Mouse (Mus musculus): ENCODE data around the gene Adrb1. TPM values are rescaled to one million over a fixed set of nuclear protein-coding genes. Genes with fewer than 3 reads are reported as not detected.

Adrb1 gene
- polyA plus RNA-seq, 1 experiment from 2014 or later, result 0.34 TPM

DNA sequence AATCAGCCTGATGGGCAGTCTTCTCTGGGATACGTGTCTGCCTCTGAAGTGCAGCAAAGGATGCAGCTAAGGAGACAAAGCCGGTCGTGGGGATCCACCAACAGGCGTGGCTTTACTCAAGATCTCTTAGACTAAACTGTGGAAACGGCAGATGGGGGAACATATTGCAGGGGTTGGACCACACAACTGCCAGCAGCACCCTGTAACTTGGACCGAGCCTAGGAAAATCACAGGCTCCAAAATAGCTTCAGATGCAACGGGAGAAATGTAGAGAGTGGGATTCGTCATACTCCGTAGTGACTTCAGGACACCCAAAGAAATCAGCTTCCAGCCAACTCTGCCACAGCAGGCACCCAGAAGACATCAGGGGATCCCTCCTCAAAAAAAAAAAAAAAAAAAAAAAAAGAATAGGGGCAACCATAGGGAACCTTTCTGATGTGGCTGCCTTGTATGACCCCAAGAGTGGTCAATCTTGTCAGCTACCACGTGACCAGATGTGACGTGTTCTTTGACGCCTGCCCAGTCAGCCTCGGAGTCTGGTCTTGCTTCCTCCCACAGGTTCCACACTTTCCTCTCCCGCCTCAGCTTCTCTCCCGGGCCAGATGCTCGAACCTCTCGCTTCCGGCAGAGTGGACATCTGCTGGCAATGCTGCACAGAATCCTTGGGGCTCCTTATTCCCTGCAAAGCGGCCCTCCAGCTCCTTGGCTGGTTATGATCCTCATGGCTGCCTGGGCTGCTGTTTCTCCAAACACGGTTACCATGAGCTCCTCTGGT, 24.4 kb upstream of the Adrb1 start:
- 85% methylated on average over 20 of the region's 20 CpGs for WGBS
- Histone ChIP-seq H3K36me3 (ENCODE audit: control insufficient read depth, insufficient read depth, low read length) (no peaks in the 10 kb centered on the region), H3K9ac (ENCODE audit: low read depth, low read length) (no peak overlapping the region), H3K27me3 (replicated peaks; ENCODE audit: control insufficient read depth, insufficient read depth, low read length) (no peaks in the 10 kb centered on the region), H3K27ac (ENCODE audit: low read depth, low read length) (no peak overlapping the region), H3K4me1 (replicated peaks; ENCODE audit: control insufficient read depth, insufficient read depth, low read length) (no peaks in the 10 kb centered on the region; the same call in 1 of the 2 replicates), H3K4me2 (no peak overlapping the region), H3K9me3 (ENCODE audit: control insufficient read depth, low read length) (no peaks in the 10 kb centered on the region), H3K4me3 (ENCODE audit: low read depth, low read length) (no peak overlapping the region)
- DNase-seq (ENCODE audit: low spot score) (no peak), ATAC-seq (replicated peaks; ENCODE audit: low FRiP score) (no peak)

DNA sequence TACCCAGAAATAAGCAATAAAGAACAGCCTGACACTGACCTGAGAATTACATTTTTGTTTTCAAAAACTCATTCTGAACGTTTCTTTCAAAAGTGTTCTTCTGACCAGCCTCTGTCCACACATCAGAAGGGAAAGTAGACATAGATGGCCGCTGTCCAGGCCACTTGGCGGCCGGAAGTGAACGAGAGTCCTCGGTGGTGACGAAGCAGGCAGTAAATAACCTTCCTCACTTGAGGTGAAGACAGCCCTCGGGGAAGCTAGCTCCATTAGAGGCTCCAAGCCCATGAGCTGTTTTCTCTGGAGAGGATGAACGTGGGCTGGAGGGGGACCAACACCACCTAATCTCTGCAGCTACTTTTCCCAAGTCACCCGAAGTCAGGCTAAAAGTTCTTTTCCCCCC, 21.2 kb upstream of the Adrb1 start:
- Histone ChIP-seq H3K9me3 (ENCODE audit: control insufficient read depth, low read length) (no peaks in the 10 kb centered on the region), H3K4me3 (ENCODE audit: low read depth, low read length) (no peak overlapping the region), H3K27me3 (replicated peaks; ENCODE audit: control insufficient read depth, insufficient read depth, low read length) (no peaks in the 10 kb centered on the region), H3K4me2 (no peak overlapping the region), H3K9ac (ENCODE audit: low read depth, low read length) (no peak overlapping the region), H3K36me3 (ENCODE audit: control insufficient read depth, insufficient read depth, low read length) (no peaks in the 10 kb centered on the region), H3K4me1 (replicated peaks; ENCODE audit: control insufficient read depth, insufficient read depth, low read length) (peaks cover 2% of the 10 kb centered on the region; the same call in 1 of the 2 replicates), H3K27ac (ENCODE audit: low read depth, low read length) (no peak overlapping the region)
- no peak for DNase-seq (ENCODE audit: low spot score)
- 80% methylated on average over 10 of the region's 10 CpGs for WGBS
- ATAC-seq (replicated peaks; ENCODE audit: low FRiP score), result no peak

DNA sequence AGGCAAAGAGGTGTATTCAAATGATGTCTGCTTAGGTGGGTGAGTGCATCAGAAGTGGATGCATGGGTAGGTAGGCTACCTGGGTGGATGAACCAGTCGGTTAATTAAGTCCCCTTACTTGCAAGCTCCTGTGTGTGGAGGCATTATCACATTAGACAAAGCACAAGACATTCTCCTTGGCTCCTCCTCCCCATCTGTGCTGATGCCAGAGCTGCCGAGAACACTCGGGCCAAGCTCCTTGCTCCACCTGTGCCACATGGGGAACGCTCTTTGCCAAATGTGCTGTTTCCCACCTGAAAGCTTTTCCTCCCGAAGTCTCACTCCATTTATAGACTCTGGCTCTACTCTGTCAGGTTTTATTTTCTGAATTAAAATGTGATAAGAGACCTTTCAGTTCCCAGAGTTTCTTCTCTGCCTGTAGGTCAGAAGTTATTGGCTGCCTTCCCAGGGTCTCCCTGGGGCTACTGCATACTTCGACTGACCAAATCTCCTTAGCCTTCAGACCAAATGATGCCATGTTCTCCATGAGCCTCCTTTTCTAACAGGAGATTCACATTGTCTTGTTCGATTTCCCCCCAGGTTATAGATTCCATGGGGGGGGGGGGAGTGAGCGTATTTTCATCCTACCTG, 20.5 kb upstream of the Adrb1 start:
- H3K9ac ChIP-seq (ENCODE audit: low read depth, low read length), result no peak overlapping the region
- 80% methylated on average over 8 of the region's 8 CpGs for WGBS

DNA sequence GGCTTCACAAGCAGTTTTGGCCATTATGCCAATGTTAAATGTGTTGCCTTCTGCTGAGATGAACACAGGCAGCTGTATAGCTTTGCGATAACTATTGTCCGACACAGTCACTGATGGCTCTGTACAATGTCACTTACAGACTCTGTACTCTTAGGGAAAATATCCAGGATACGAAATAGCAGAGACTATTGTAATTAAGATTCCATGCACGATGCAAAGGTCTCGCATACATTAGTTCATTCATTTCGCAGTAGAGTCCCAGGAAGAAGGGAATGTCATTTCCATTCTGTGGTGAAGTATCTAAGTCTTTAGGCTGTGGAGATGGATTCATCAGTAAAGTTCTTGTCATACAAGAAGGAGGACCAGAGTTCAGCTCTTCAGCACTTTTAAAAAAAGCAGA, 20.0 kb upstream of the Adrb1 start:
- DNase-seq (ENCODE audit: low spot score) (no peak), ATAC-seq (replicated peaks; ENCODE audit: low FRiP score) (no peak)
- H3K4me3 ChIP-seq (ENCODE audit: low read depth, low read length), result no peak overlapping the region
- no peaks in the 10 kb centered on the region for H3K9me3 ChIP-seq (ENCODE audit: control insufficient read depth, low read length)
- WGBS, result 90% methylated on average over 6 of the region's 6 CpGs
- no peak overlapping the region for H3K9ac ChIP-seq (ENCODE audit: low read depth, low read length)
- H3K27ac ChIP-seq (ENCODE audit: low read depth, low read length), result no peak overlapping the region
- H3K36me3 ChIP-seq (ENCODE audit: control insufficient read depth, insufficient read depth, low read length), result no peaks in the 10 kb centered on the region
- no peaks in the 10 kb centered on the region for H3K27me3 ChIP-seq (replicated peaks; ENCODE audit: control insufficient read depth, insufficient read depth, low read length)
- peaks cover 2% of the 10 kb centered on the region; the same call in 1 of the 2 replicates for H3K4me1 ChIP-seq (replicated peaks; ENCODE audit: control insufficient read depth, insufficient read depth, low read length)
- no peak overlapping the region for H3K4me2 ChIP-seq

More for the DNA sequence above, 20.5 kb upstream of the Adrb1 start:
- Histone ChIP-seq H3K36me3 (ENCODE audit: control insufficient read depth, insufficient read depth, low read length) (no peaks in the 10 kb centered on the region), H3K27me3 (replicated peaks; ENCODE audit: control insufficient read depth, insufficient read depth, low read length) (no peaks in the 10 kb centered on the region), H3K9me3 (ENCODE audit: control insufficient read depth, low read length) (no peaks in the 10 kb centered on the region), H3K4me1 (replicated peaks; ENCODE audit: control insufficient read depth, insufficient read depth, low read length) (peaks cover 2% of the 10 kb centered on the region; the same call in 1 of the 2 replicates), H3K27ac (ENCODE audit: low read depth, low read length) (no peak overlapping the region), H3K4me2 (no peak overlapping the region), H3K4me3 (ENCODE audit: low read depth, low read length) (no peak overlapping the region)
- no peak for DNase-seq (ENCODE audit: low spot score)
- no peak for ATAC-seq (replicated peaks; ENCODE audit: low FRiP score)

DNA sequence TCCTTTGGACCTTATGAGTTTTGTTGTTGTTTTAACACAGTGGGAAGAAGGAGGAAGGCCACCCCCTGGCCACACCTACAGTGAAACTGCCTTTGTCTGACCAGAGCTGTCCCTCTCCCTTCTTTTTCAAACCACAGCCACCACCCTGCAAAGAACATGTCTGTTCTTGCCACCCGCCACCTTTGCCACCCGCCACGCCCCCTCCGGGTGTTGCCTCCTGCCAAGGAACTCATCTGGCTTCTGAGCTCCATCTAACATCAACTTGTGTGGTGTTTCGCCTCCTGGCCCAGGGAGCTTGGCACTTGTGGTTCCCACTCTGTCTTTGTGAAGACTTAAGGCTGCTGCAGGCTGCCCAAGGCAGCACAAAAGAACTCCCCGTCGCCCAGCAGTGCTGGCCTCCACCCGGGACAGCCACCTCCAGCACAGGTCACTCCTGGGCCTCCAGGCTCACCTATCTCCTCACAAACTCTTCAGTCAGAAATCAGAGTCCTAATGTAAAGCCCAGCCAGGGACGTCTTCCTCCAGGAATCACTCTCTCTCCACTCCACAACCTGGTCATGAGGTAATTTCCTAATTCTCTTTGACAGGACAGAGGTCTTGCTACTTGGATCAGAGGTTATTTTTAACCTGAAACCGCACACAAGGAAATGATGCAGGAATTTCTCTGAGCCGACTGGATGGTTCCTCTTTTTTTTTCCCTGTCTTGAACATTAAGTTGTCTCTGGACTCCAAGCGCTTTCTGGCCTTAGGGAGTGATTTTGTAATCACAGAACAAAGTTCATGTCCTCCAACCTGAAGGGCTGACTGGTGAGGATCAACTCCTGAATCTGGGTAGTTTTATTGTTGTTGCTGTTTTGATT, 18.5 kb upstream of the Adrb1 start:
- H3K4me1 ChIP-seq (replicated peaks; ENCODE audit: control insufficient read depth, insufficient read depth, low read length), result peaks cover 2% of the 10 kb centered on the region; the same call in 1 of the 2 replicates
- no peaks in the 10 kb centered on the region for H3K36me3 ChIP-seq (ENCODE audit: control insufficient read depth, insufficient read depth, low read length)
- no peak for ATAC-seq (replicated peaks; ENCODE audit: low FRiP score)
- WGBS, result 53% methylated on average over 12 of the region's 12 CpGs
- H3K4me2 ChIP-seq, result no peak overlapping the region
- H3K27me3 ChIP-seq (replicated peaks; ENCODE audit: control insufficient read depth, insufficient read depth, low read length), result no peaks in the 10 kb centered on the region
- no peak for DNase-seq (ENCODE audit: low spot score)
- no peak overlapping the region for H3K27ac ChIP-seq (ENCODE audit: low read depth, low read length)
- no peak overlapping the region for H3K4me3 ChIP-seq (ENCODE audit: low read depth, low read length)
- no peaks in the 10 kb centered on the region for H3K9me3 ChIP-seq (ENCODE audit: control insufficient read depth, low read length)
- H3K9ac ChIP-seq (ENCODE audit: low read depth, low read length), result no peak overlapping the region

DNA sequence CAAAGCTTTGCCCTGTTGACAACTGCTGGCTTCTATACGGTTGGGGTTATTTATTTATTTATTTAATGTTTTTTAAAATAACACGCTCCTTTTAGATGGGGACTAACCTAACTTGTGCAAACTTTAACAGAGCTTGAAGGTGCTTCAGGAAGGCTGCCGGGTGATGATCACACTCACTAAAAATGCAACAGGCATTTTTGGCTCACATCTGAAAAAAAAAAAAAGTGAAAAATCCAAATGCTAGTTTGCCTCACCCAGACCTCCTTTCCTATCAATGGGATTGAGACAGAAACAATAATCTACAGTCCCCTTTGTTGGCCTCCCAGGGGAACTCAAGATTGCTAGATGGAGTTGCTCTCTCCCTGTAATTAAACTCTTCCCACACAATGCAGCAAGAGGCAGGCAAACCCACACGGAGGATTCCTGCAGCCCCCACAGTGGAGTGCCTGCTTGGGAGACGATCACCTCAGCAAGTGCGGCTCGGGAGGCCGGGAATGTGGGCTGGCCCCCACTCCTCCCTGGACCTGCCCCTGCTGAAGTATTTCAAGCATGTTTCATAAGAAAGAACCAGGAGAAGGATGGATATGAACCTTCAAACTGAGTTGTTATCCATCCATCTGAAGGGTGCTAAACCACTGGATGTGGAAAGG, 16.8 kb upstream of the Adrb1 start:
- Histone ChIP-seq H3K4me1 (replicated peaks; ENCODE audit: control insufficient read depth, insufficient read depth, low read length) (peaks cover 2% of the 10 kb centered on the region; the same call in 1 of the 2 replicates), H3K27ac (ENCODE audit: low read depth, low read length) (no peak overlapping the region), H3K36me3 (ENCODE audit: control insufficient read depth, insufficient read depth, low read length) (no peaks in the 10 kb centered on the region), H3K4me2 (no peak overlapping the region), H3K9me3 (ENCODE audit: control insufficient read depth, low read length) (no peaks in the 10 kb centered on the region), H3K4me3 (ENCODE audit: low read depth, low read length) (no peak overlapping the region), H3K27me3 (replicated peaks; ENCODE audit: control insufficient read depth, insufficient read depth, low read length) (no peaks in the 10 kb centered on the region; the same call in 1 of the 2 replicates), H3K9ac (ENCODE audit: low read depth, low read length) (no peak overlapping the region)
- DNase-seq (ENCODE audit: low spot score) (no peak), ATAC-seq (replicated peaks; ENCODE audit: low FRiP score) (no peak)
- 73% methylated on average over 8 of the region's 8 CpGs for WGBS

DNA sequence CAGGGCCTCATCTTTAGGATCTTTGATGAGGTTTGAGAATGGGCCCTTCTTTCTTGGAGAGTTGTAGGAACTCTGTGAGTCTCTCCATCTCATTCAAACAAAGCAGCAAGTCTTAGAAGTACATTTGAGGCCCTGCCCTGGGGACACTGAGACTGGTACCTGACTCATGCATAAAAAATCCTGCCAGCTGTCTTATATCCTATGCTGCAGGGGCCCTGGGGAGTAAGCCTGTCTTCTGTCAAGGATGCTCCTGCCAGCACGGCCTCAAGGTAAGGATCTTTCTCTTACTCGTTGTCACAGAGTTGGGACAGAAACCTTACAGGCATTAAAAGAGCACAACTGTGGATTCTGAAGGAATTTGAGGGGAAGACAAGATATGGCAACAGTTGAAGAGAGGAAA, 13.2 kb upstream of the Adrb1 start:
- no peaks in the 10 kb centered on the region; the same call in 1 of the 2 replicates for H3K27me3 ChIP-seq (replicated peaks; ENCODE audit: control insufficient read depth, insufficient read depth, low read length)
- DNase-seq (ENCODE audit: low spot score) (no peak), ATAC-seq (replicated peaks; ENCODE audit: low FRiP score) (no peak)
- no peak overlapping the region for H3K9ac ChIP-seq (ENCODE audit: low read depth, low read length)
- WGBS, result 58% methylated on average over 2 of the region's 2 CpGs
- H3K4me1 ChIP-seq (replicated peaks; ENCODE audit: control insufficient read depth, insufficient read depth, low read length), result no peaks in the 10 kb centered on the region; the same call in 1 of the 2 replicates
- H3K36me3 ChIP-seq (ENCODE audit: control insufficient read depth, insufficient read depth, low read length), result no peaks in the 10 kb centered on the region
- H3K9me3 ChIP-seq (ENCODE audit: control insufficient read depth, low read length), result no peaks in the 10 kb centered on the region
- H3K4me3 ChIP-seq (ENCODE audit: low read depth, low read length), result no peak overlapping the region
- no peak overlapping the region for H3K27ac ChIP-seq (ENCODE audit: low read depth, low read length)
- H3K4me2 ChIP-seq, result no peak overlapping the region

Measured in liver, embryonic 11.5 days (tissue).